Mouse (Mus musculus): Measurements from ENCODE around the gene 5830473C10Rik. TPM values are rescaled to one million over a fixed set of nuclear protein-coding genes. Genes with fewer than 3 reads are reported as not detected.
"Not testable (repeated sequence)": the region's sequence is repeated elsewhere in the genome, so short reads cannot be mapped to it uniquely, and the experiment has no call there.

Gene 5830473C10Rik
- polyA plus RNA-seq, 1 experiment, result not detected

DNA sequence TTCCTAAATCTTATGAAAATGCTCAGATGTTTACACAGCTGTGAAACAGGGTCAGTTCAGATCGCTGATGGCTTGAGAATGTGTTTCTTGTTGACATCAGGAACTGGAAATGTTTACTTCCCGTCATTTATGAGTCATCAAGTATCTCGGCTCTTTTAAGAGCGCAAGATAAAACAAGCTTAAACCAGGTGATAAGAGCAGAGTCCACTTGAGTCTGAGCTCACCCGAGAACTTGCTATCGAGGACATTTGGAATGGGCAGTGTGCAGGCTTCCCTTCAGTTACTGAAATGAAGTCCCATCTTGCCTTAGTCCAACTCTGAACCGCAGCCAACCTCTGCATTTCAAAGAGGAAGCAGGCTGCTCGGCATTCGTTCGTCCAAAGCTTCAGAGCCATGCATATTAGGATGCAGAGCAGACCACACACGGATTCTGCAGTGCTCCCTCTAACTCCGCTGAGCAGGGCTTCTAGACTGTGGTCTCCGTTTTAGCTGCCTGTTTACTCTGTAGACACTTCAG lies 42.6 kb downstream of the 5830473C10Rik start:
- Histone ChIP-seq H3K4me3 (replicated peaks; ENCODE audit: control insufficient read depth, low read depth, low read length) (peak overlapping the region; percentile 25), H3K4me1 (ENCODE audit: control insufficient read depth, insufficient read depth, low read length) (no peaks in the 10 kb centered on the region), H3K27ac (ENCODE audit: control insufficient read depth, insufficient read depth, low read depth, low read length, poor library complexity) (no peak overlapping the region)
- TF ChIP-seq POLR2A (IDR thresholded peaks at IDR 0.05; ENCODE audit: borderline replicate concordance, control insufficient read depth, low read depth, low read length), result no peak
- TF ChIP-seq CTCF (IDR thresholded peaks at IDR 0.05; ENCODE audit: control insufficient read depth, insufficient read depth, low read length), result no peak
- WGBS, result 3% methylated on average over 13 of the region's 13 CpGs

DNA sequence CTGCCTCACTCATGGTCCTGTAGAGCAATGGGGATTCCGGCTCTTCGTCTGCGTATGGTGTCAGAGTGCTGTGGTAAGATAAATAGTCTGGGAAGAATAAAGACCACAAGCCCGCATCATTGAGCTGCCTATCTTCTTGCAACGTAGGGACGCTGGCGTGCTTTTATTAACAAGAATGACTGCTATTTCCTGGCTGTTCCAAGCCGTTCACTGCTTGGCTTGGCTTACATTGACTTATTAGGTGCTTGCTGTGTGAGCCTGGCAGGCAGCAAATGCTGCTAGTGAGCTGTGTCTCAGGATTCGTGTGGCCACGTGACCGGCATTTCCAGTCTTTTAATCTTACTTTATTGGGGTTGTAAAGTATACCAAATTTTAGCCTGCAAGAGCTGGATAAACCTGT lies 48.0 kb downstream of the 5830473C10Rik start:
- WGBS, result 58% methylated on average over 11 of the region's 11 CpGs
- H3K27ac ChIP-seq (ENCODE audit: control insufficient read depth, insufficient read depth, low read depth, low read length, poor library complexity), result no peak overlapping the region
- TF ChIP-seq CTCF (IDR thresholded peaks at IDR 0.05; ENCODE audit: control insufficient read depth, insufficient read depth, low read length) (no peak), POLR2A (IDR thresholded peaks at IDR 0.05; ENCODE audit: borderline replicate concordance, control insufficient read depth, low read depth, low read length) (no peak)
- no peaks in the 10 kb centered on the region; the same call in 1 of the 2 replicates for H3K4me1 ChIP-seq (ENCODE audit: control insufficient read depth, insufficient read depth, low read length)
- H3K4me3 ChIP-seq (replicated peaks; ENCODE audit: control insufficient read depth, low read depth, low read length), result no peak overlapping the region

GRCm38 (mm10) chr5:90611388-90611787 lies 50.5 kb downstream of the 5830473C10Rik start:
- Histone ChIP-seq H3K27ac (ENCODE audit: control insufficient read depth, insufficient read depth, low read depth, low read length, poor library complexity) (no peak overlapping the region), H3K4me3 (replicated peaks; ENCODE audit: control insufficient read depth, low read depth, low read length) (no peak overlapping the region), H3K4me1 (ENCODE audit: control insufficient read depth, insufficient read depth, low read length) (no peaks in the 10 kb centered on the region; the same call in 1 of the 2 replicates)
- WGBS, result 11% methylated on average over 3 of the region's 3 CpGs
- TF ChIP-seq POLR2A (IDR thresholded peaks at IDR 0.05; ENCODE audit: borderline replicate concordance, control insufficient read depth, low read depth, low read length) (no peak), CTCF (IDR thresholded peaks at IDR 0.05; ENCODE audit: control insufficient read depth, insufficient read depth, low read length) (no peak)

- no peak overlapping the region for H3K27ac ChIP-seq (ENCODE audit: control insufficient read depth, insufficient read depth, low read depth, low read length, poor library complexity)
- no peak overlapping the region for H3K4me3 ChIP-seq (replicated peaks; ENCODE audit: control insufficient read depth, low read depth, low read length)
- TF ChIP-seq CTCF (IDR thresholded peaks at IDR 0.05; ENCODE audit: control insufficient read depth, insufficient read depth, low read length), result no peak
- TF ChIP-seq POLR2A (IDR thresholded peaks at IDR 0.05; ENCODE audit: borderline replicate concordance, control insufficient read depth, low read depth, low read length), result no peak
- no peaks in the 10 kb centered on the region; the same call in 1 of the 2 replicates for H3K4me1 ChIP-seq (ENCODE audit: control insufficient read depth, insufficient read depth, low read length)
- WGBS, result 37% methylated on average over 6 of the region's 6 CpGs
These were observed 51.2 kb downstream of the 5830473C10Rik start for GRCm38 (mm10) chr5:90611996-90612611.

DNA sequence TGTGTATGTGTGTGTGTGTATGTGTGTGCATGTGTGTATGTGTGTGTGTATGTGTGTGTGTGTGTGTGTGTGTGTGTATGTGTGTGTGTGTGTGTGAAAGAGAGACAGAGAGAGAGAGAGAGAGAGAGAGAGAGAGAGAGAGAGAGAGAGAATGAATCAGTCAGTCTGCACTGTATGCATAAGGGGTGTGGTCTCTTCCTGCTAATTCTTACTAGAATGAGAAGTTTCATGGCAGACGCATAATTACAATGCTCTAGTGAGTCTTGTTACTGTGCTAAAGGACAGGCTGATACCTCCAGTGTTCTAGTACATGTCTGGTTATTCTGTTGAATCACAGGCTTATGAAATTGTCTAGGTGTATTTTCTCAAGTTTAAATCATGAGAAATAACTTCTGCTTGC lies 51.8 kb downstream of the 5830473C10Rik start:
- not testable (repeated sequence) for H3K27ac ChIP-seq (ENCODE audit: control insufficient read depth, insufficient read depth, low read depth, low read length, poor library complexity); H3K4me3 ChIP-seq (replicated peaks; ENCODE audit: control insufficient read depth, low read depth, low read length); H3K4me1 ChIP-seq (ENCODE audit: control insufficient read depth, insufficient read depth, low read length)
- 58% methylated on average over 1 of the region's 1 CpGs for WGBS

GRCm38 (mm10) chr5:90617859-90618258 lies 57.0 kb downstream of the 5830473C10Rik start:
- TF ChIP-seq POLR2A (IDR thresholded peaks at IDR 0.05; ENCODE audit: borderline replicate concordance, control insufficient read depth, low read depth, low read length) (no peak), CTCF (IDR thresholded peaks at IDR 0.05; ENCODE audit: control insufficient read depth, insufficient read depth, low read length) (no peak)
- no peak overlapping the region for H3K4me3 ChIP-seq (replicated peaks; ENCODE audit: control insufficient read depth, low read depth, low read length)
- WGBS, result 50% methylated on average over 3 of the region's 3 CpGs
- no peak overlapping the region for H3K27ac ChIP-seq (ENCODE audit: control insufficient read depth, insufficient read depth, low read depth, low read length, poor library complexity)
- no peaks in the 10 kb centered on the region; the same call in 1 of the 2 replicates for H3K4me1 ChIP-seq (ENCODE audit: control insufficient read depth, insufficient read depth, low read length)

DNA sequence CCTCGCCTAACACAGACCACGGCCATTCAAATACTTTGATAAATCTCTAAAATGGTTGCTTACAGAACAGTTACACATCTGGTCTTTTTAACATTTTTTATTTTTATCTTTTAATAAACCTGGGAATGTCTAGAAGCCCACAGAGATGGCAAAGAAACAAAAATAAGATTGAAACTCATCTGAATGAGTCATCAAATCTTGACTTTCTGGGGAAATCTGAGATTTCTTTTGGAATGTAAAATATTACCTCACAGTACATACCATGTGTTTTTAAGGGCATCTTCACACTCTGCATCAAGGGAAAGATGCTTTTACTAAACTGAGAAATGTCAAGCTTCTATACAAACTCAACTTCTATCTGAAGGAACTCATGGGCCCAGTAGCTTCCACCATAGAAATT lies 60.4 kb downstream of the 5830473C10Rik start:
- WGBS, result 87% methylated on average over 2 of the region's 2 CpGs
- no peaks in the 10 kb centered on the region; the same call in 1 of the 2 replicates for H3K4me1 ChIP-seq (ENCODE audit: control insufficient read depth, insufficient read depth, low read length)
- H3K27ac ChIP-seq (ENCODE audit: control insufficient read depth, insufficient read depth, low read depth, low read length, poor library complexity), result no peak overlapping the region
- no peak overlapping the region for H3K4me3 ChIP-seq (replicated peaks; ENCODE audit: control insufficient read depth, low read depth, low read length)
- no peak for TF ChIP-seq CTCF (IDR thresholded peaks at IDR 0.05; ENCODE audit: control insufficient read depth, insufficient read depth, low read length)
- no peak for TF ChIP-seq POLR2A (IDR thresholded peaks at IDR 0.05; ENCODE audit: borderline replicate concordance, control insufficient read depth, low read depth, low read length)

DNA sequence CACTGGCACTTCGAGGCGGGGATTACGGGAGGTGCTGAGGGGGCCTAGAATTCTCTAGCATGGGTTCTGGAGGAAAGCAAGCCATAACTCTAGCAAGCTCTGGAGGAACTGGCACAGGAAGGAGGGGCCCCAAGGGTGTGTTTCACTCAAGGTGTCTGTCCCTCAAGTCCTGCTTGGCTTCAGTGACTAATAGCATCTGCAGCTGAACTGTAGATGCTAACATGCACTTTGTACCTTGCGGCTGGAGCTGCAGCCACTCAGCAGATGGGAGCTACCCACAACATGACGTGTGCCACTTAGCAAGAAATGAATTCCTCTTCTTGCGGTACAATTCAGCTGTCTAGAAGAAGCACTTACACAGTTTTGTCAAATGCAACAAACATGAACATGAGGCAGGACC lies 60.8 kb downstream of the 5830473C10Rik start:
- 82% methylated on average over 6 of the region's 6 CpGs for WGBS
- TF ChIP-seq CTCF (IDR thresholded peaks at IDR 0.05; ENCODE audit: control insufficient read depth, insufficient read depth, low read length) (no peak), POLR2A (IDR thresholded peaks at IDR 0.05; ENCODE audit: borderline replicate concordance, control insufficient read depth, low read depth, low read length) (no peak)
- Histone ChIP-seq H3K4me3 (replicated peaks; ENCODE audit: control insufficient read depth, low read depth, low read length) (no peak overlapping the region), H3K27ac (ENCODE audit: control insufficient read depth, insufficient read depth, low read depth, low read length, poor library complexity) (no peak overlapping the region), H3K4me1 (ENCODE audit: control insufficient read depth, insufficient read depth, low read length) (no peaks in the 10 kb centered on the region; the same call in 1 of the 2 replicates)

- H3K4me3 ChIP-seq (replicated peaks; ENCODE audit: control insufficient read depth, low read depth, low read length), result no peak overlapping the region
- 80% methylated on average over 2 of the region's 2 CpGs for WGBS
- no peak for TF ChIP-seq POLR2A (IDR thresholded peaks at IDR 0.05; ENCODE audit: borderline replicate concordance, control insufficient read depth, low read depth, low read length)
- TF ChIP-seq CTCF (IDR thresholded peaks at IDR 0.05; ENCODE audit: control insufficient read depth, insufficient read depth, low read length), result no peak
- no peak overlapping the region for H3K27ac ChIP-seq (ENCODE audit: control insufficient read depth, insufficient read depth, low read depth, low read length, poor library complexity)
- no peaks in the 10 kb centered on the region; the same call in 1 of the 2 replicates for H3K4me1 ChIP-seq (ENCODE audit: control insufficient read depth, insufficient read depth, low read length)
These were observed 62.3 kb downstream of the 5830473C10Rik start for GRCm38 (mm10) chr5:90623209-90623608.

All from bone marrow, adult 2 months (tissue).